Comparison of ENCODE assay signal across 8 mouse cellular contexts in genomic region chr2:103970791-103971649, GRCm38 (mm10). TPM values are rescaled to one million over a fixed set of nuclear protein-coding genes. Genes with fewer than 3 reads are reported as not detected.
A peak's percentile ranks its signal among the peaks of the same experiment; 100 is the strongest.
DNase-seq lines count a peak whose midpoint lies in the region; ATAC-seq lines count a peak whose summit lies in the region.

No protein-coding gene starts in this region.

- peak overlapping the region; percentile 60 for H3K9ac ChIP-seq in lung, embryonic 15.5 days
- H3K9ac ChIP-seq in hindbrain, embryonic 16.5 days (ENCODE audit: low read depth, low read length) = peak overlapping the region; percentile 89

- peak; percentile 16; the same call in 1 of the 2 replicates for ATAC-seq in lung, embryonic 15.5 days (ENCODE audit: borderline replicate concordance, extremely low read depth, low FRiP score, low TSS enrichment)
- peak; percentile 31 for ATAC-seq in hindbrain, embryonic 16.5 days
- no peak for ATAC-seq in granulocyte monocyte progenitor cell, adult 5-6 weeks (replicated peaks; ENCODE audit: poor library complexity, severe bottlenecking)

- H3K9me3 ChIP-seq in lung, embryonic 15.5 days = no peaks in the 10 kb centered on the region
- H3K9me3 ChIP-seq in erythroblast, embryonic 14.5 days (ENCODE audit: control insufficient read depth, low read length) = no peaks in the 10 kb centered on the region
- no peaks in the 10 kb centered on the region for H3K9me3 ChIP-seq in hindbrain, embryonic 16.5 days (ENCODE audit: control insufficient read depth, low read length)

- peak overlapping the region; percentile 98 for H3K4me2 ChIP-seq in lung, embryonic 15.5 days
- peak overlapping the region; percentile 96 for H3K4me2 ChIP-seq in hindbrain, embryonic 16.5 days (ENCODE audit: low read length)

- H3K36me3 ChIP-seq in lung, embryonic 15.5 days = no peaks in the 10 kb centered on the region
- H3K36me3 ChIP-seq in erythroblast, embryonic 14.5 days (ENCODE audit: control insufficient read depth) = peaks cover 97% of the 10 kb centered on the region
- no peaks in the 10 kb centered on the region for H3K36me3 ChIP-seq in hindbrain, embryonic 16.5 days (ENCODE audit: control insufficient read depth, insufficient read depth, low read length)

- 2% methylated on average over 32 of the region's 32 CpGs for WGBS in lung, embryonic 15.5 days
- WGBS in hindbrain, embryonic 16.5 days = 1% methylated on average over 28 of the region's 32 CpGs

- peaks cover 15% of the 10 kb centered on the region for H3K4me1 ChIP-seq in lung, embryonic 15.5 days
- H3K4me1 ChIP-seq in erythroblast, embryonic 14.5 days (ENCODE audit: control insufficient read depth) = peaks cover 86% of the 10 kb centered on the region
- H3K4me1 ChIP-seq in hindbrain, embryonic 16.5 days (ENCODE audit: control insufficient read depth, insufficient read depth, low read depth, low read length) = peaks cover 12% of the 10 kb centered on the region

- H3K27ac ChIP-seq in lung, embryonic 15.5 days = peak overlapping the region; percentile 73
- H3K27ac ChIP-seq in hindbrain, embryonic 16.5 days (ENCODE audit: low read depth, low read length) = peak overlapping the region; percentile 86

- H3K4me3 ChIP-seq in lung, embryonic 15.5 days = peak overlapping the region; percentile 79
- peak overlapping the region; percentile 93 for H3K4me3 ChIP-seq in erythroblast, embryonic 14.5 days (replicated peaks)
- H3K4me3 ChIP-seq in hindbrain, embryonic 16.5 days (ENCODE audit: low read length) = peak overlapping the region; percentile 81

- peaks cover 49% of the 10 kb centered on the region for H3K27me3 ChIP-seq in lung, embryonic 15.5 days
- peaks cover 11% of the 10 kb centered on the region; the same call in 1 of the 2 replicates for H3K27me3 ChIP-seq in erythroblast, embryonic 14.5 days (ENCODE audit: control insufficient read depth)
- H3K27me3 ChIP-seq in hindbrain, embryonic 16.5 days (replicated peaks; ENCODE audit: control insufficient read depth, insufficient read depth, low read length) = no peaks in the 10 kb centered on the region; the same call in 1 of the 2 replicates

- no peak for DNase-seq in lung, postnatal 4 days
- DNase-seq in lung, postnatal 36 days = peak; percentile 6
- DNase-seq in gastrocnemius, postnatal 10 days = no peak
- no peak for DNase-seq in natural killer cell, adult 2 months (ENCODE audit: low spot score in 2 of 2)

RNA-seq across cellular contexts. Expression of gene Lmo2, which starts 13.2 kb away (rescaled TPM):
- polyA plus RNA-seq in lung, embryonic 15.5 days (2015; fragmentation: Nextera tagmentation; extraction: Ambion mirVana) = 35.1 and 38.2 TPM in 2 replicates
- polyA plus RNA-seq in erythroblast, embryonic 14.5 days (2012) = 141 and 161 TPM in 2 replicates
- polyA plus RNA-seq in hindbrain, embryonic 16.5 days (2015; fragmentation: Nextera tagmentation; extraction: Ambion mirVana) = 30.9 TPM in 2 replicates
- total RNA-seq in granulocyte monocyte progenitor cell, adult 5-6 weeks (2014; fragmentation: Nextera tagmentation) = 334 and 343 TPM in 2 replicates
- 231 and 233 TPM in 2 replicates for total RNA-seq in granulocyte monocyte progenitor cell, adult 5-6 weeks (2017)
- 10 to 100 TPM; 11.9 to 14.1 TPM for total RNA-seq in gastrocnemius, postnatal 10 days (2021)

RNA-seq across cellular contexts. Expression of gene Fbxo3, which starts 56.5 kb away (rescaled TPM):
- polyA plus RNA-seq in lung, embryonic 15.5 days (2015; fragmentation: Nextera tagmentation; extraction: Ambion mirVana) = 58.4 and 62.4 TPM in 2 replicates
- polyA plus RNA-seq in erythroblast, embryonic 14.5 days (2012) = 0.70 and 0.79 TPM in 2 replicates
- polyA plus RNA-seq in hindbrain, embryonic 16.5 days (2015; fragmentation: Nextera tagmentation; extraction: Ambion mirVana) = 74.0 and 77.8 TPM in 2 replicates
- 45.1 and 45.5 TPM in 2 replicates for total RNA-seq in granulocyte monocyte progenitor cell, adult 5-6 weeks (2014; fragmentation: Nextera tagmentation)
- 57.4 and 64.1 TPM in 2 replicates for total RNA-seq in granulocyte monocyte progenitor cell, adult 5-6 weeks (2017)
- total RNA-seq in gastrocnemius, postnatal 10 days (2021) = 10 to 100 TPM; 48.8 to 51.2 TPM

RNA-seq across cellular contexts. Expression of gene 4931422A03Rik, which starts 57.1 kb away (rescaled TPM):
- 2.6 and 2.8 TPM in 2 replicates for polyA plus RNA-seq in lung, embryonic 15.5 days (2015; fragmentation: Nextera tagmentation; extraction: Ambion mirVana)
- polyA plus RNA-seq in erythroblast, embryonic 14.5 days (2012) = not detected in 2 replicates
- polyA plus RNA-seq in hindbrain, embryonic 16.5 days (2015; fragmentation: Nextera tagmentation; extraction: Ambion mirVana) = 2.3 and 2.8 TPM in 2 replicates
- total RNA-seq in granulocyte monocyte progenitor cell, adult 5-6 weeks (2014; fragmentation: Nextera tagmentation) = not detected in 2 replicates
- total RNA-seq in granulocyte monocyte progenitor cell, adult 5-6 weeks (2017) = 0.98 TPM in 1 of 2 replicates, not detected in the other
- total RNA-seq in gastrocnemius, postnatal 10 days (2021) = not detected

Comparison
In these comparisons a context has a peak if more than half of its experiments do, and no peak if none do; other contexts are left out.
1. RNA of gene Fbxo3, which starts 56.5 kb away (polyA plus RNA-seq): 74.0 to 77.8 TPM in hindbrain, embryonic 16.5 days and 58.4 to 62.4 TPM in lung, embryonic 15.5 days; 0.70 to 0.79 TPM in erythroblast, embryonic 14.5 days; every median in the first group is over 10 times any median in the second.
2. Peak in every context shown above with its lines, with median percentiles within 50 percentile points of each other: H3K4me3 ChIP-seq.